Mouse (Mus musculus) E14TG2a.4 (cell line): ENCODE measurements around the gene Olfr452.

Experiments used
- CTCF ChIP-seq: conservative IDR thresholded peaks from 2 replicates; pipeline ENCODE4 v1.5.1; 2014; ENCODE audit warnings: low read length
- NANOG ChIP-seq: IDR thresholded peaks from 2 replicates; pipeline ENCODE4 v1.6.1; 2014; ENCODE audit warnings: borderline replicate concordance, low read length, mixed read lengths
- POU5F1 ChIP-seq: IDR thresholded peaks from 2 replicates; pipeline ENCODE4 v1.6.1; 2014; ENCODE audit warnings: low read length, borderline replicate concordance

DNA sequence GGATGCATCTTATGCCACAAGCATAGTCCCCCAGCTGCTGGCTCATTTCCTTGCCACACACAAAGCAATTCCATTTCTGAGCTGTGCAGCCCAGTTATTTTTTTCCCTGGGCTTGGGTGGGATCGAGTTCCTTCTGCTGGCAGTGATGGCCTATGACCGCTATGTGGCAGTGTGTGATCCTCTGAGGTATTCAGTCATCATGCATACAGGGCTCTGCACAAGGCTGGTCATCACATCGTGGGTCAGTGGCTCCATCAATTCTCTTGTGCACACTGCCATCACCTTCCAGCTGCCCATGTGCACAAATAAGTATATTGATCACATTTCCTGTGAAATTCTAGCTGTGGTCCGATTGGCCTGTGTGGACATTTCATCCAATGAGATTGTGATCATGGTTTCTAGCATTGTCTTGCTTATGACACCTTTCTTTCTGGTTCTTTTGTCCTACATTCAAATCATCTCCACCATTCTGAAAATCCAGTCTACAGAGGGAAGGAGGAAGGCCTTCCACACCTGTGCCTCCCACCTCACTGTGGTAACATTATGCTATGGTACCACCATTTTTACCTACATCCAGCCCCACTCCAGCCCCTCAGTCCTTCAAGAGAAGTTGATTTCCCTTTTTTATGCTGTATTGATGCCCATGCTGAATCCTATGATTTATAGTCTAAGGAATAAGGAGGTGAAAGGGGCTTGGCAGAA, 5.5 kb downstream of the Olfr452 start:
- TF ChIP-seq CTCF (peak; percentile 18; the same call in 1 of the 2 replicates), NANOG (no peak), POU5F1 (no peak)
